Mouse (Mus musculus) kidney, adult 2 months (tissue): ENCODE results near the gene Vwa5a. TPM values are rescaled to one million over a fixed set of nuclear protein-coding genes. Genes with fewer than 3 reads are reported as not detected.
A peak's percentile ranks its signal among the peaks of the same experiment; 100 is the strongest.

Source experiments
- DNase-seq: peaks from one replicate; pipeline ENCODE4 v3.0.0; 2021
- H3K27ac ChIP-seq: fragments of 200-500 bp; 2 replicates; pipeline ENCODE4 v1.5.1; 2012; ENCODE audit warnings: low read depth, low read length, control low read depth, inconsistent platforms; ENCODE audit not compliant: insufficient read depth
- H3K27me3 ChIP-seq: fragments of 200-500 bp; replicated peaks from 2 replicates; pipeline ENCODE4 v1.6.1; 2012; ENCODE audit warnings: mild to moderate bottlenecking, moderate library complexity, low read length, inconsistent platforms; ENCODE audit not compliant: control insufficient read depth, insufficient read depth
- H3K36me3 ChIP-seq: fragments of 200-500 bp; 2 replicates; pipeline ENCODE4 v1.6.1; 2012; ENCODE audit warnings: mild to moderate bottlenecking, moderate library complexity, low read length, inconsistent platforms; ENCODE audit not compliant: control insufficient read depth, insufficient read depth
- H3K4me1 ChIP-seq: fragments of 200-500 bp; 2 replicates; pipeline ENCODE4 v1.6.1; 2011; ENCODE audit warnings: low read length; ENCODE audit not compliant: control insufficient read depth, insufficient read depth
- H3K4me3 ChIP-seq: fragments of 200-500 bp; 2 replicates; pipeline ENCODE4 v1.5.1; 2011; ENCODE audit warnings: mild to moderate bottlenecking, low read depth, low read length, control low read depth; ENCODE audit not compliant: insufficient read depth
- CTCF ChIP-seq: fragments of 200-500 bp; conservative IDR thresholded peaks from 2 replicates; pipeline ENCODE4 v1.5.1; 2011; ENCODE audit warnings: low read depth, mild to moderate bottlenecking, control low read depth, low read length, moderate library complexity, mixed read lengths; ENCODE audit not compliant: insufficient read depth, insufficient read length
- POLR2A ChIP-seq: fragments of 200-500 bp; IDR thresholded peaks from one replicate; pipeline ENCODE4 v1.6.1; 2011; ENCODE audit warnings: low read depth, low read length, control low read depth
- WGBS: fragments of 180-500 bp; shearing (Covaris S2); methylation state at CpG from one replicate; pipeline ENCODE4 v1.1.7; 2018; 5-methylcytosine and 5-hydroxymethylcytosine counted together
- polyA plus RNA-seq: library from polyadenylated mRNA; depleted of rRNA; stranded (reverse); fragments of >200 nt; gene quantifications from 2 replicates; pipeline ENCODE4 v1.2.3, GENCODE M21; 2012; rRNA removed

The Vwa5a gene
- 16.8 and 17.7 TPM in 2 replicates for polyA plus RNA-seq

- TF ChIP-seq CTCF (no peak), POLR2A (no peak)
- 0% methylated on average over 4 of the region's 4 CpGs for WGBS
- no peaks in the 10 kb centered on the region; the same call in 1 of the 2 replicates for H3K36me3 ChIP-seq
- H3K4me1 ChIP-seq: peaks cover 5% of the 10 kb centered on the region
- H3K27ac ChIP-seq: peak within 1 kb of the TSS; percentile 68
- DNase-seq: peak; percentile 79
- H3K27me3 ChIP-seq: no peaks in the 10 kb centered on the region
- H3K4me3 ChIP-seq: peak within 1 kb of the TSS; percentile 85
These were observed at the start of gene Vwa5a for GRCm38 (mm10) chr9:38718102-38718501. TSS of gene Vwa5a (plus strand) at chr9:38718268.

GRCm38 (mm10) chr9:38672887-38673286 is 45.2 kb upstream of the Vwa5a start:
- Histone ChIP-seq H3K36me3 (no peaks in the 10 kb centered on the region), H3K4me3 (no peak overlapping the region), H3K27ac (no peak overlapping the region), H3K27me3 (no peaks in the 10 kb centered on the region), H3K4me1 (no peaks in the 10 kb centered on the region)
- DNase-seq: no peak
- 79% methylated on average over 2 of the region's 2 CpGs for WGBS
- TF ChIP-seq CTCF (no peak), POLR2A (no peak)

GRCm38 (mm10) chr9:38674501-38674900 is 43.6 kb upstream of the Vwa5a start, which contains the start of gene Olfr918:
TSS of gene Olfr918 (minus strand) at chr9:38674601.
- H3K27ac ChIP-seq: no peak within 1 kb of the TSS
- WGBS: 82% methylated on average over 2 of the region's 2 CpGs
- TF ChIP-seq POLR2A: no peak
- no peak for TF ChIP-seq CTCF
- DNase-seq: no peak
- no peaks in the 10 kb centered on the region for H3K27me3 ChIP-seq
- H3K4me3 ChIP-seq: no peak within 1 kb of the TSS
- H3K4me1 ChIP-seq: no peaks in the 10 kb centered on the region
- H3K36me3 ChIP-seq: no peaks in the 10 kb centered on the region

GRCm38 (mm10) chr9:38718927-38719441 is 916 bp downstream of the Vwa5a start:
- TF ChIP-seq POLR2A (no peak), CTCF (no peak)
- Histone ChIP-seq H3K36me3 (peaks cover 5% of the 10 kb centered on the region), H3K27ac (peak overlapping the region; percentile 68), H3K27me3 (no peaks in the 10 kb centered on the region), H3K4me3 (peak overlapping the region; percentile 85), H3K4me1 (peaks cover 5% of the 10 kb centered on the region)
- 0% methylated on average over 3 of the region's 3 CpGs for WGBS
- DNase-seq: peak; percentile 22

GRCm38 (mm10) chr9:38724044-38724443 is 6.0 kb downstream of the Vwa5a start:
- Histone ChIP-seq H3K4me3 (no peak overlapping the region), H3K27ac (no peak overlapping the region), H3K36me3 (peaks cover 14% of the 10 kb centered on the region), H3K4me1 (peaks cover 5% of the 10 kb centered on the region), H3K27me3 (no peaks in the 10 kb centered on the region)
- TF ChIP-seq POLR2A (no peak), CTCF (no peak)
- WGBS: 100% methylated on average over 1 of the region's 1 CpGs
- DNase-seq: no peak

- H3K4me1 ChIP-seq: no peaks in the 10 kb centered on the region
These were observed 10.2 kb downstream of the Vwa5a start for GRCm38 (mm10) chr9:38728218-38728617.

GRCm38 (mm10) chr9:38741408-38741807 is 23.3 kb downstream of the Vwa5a start:
- 96% methylated on average over 1 of the region's 1 CpGs for WGBS
- TF ChIP-seq CTCF: no peak
- no peak for TF ChIP-seq POLR2A
- H3K27ac ChIP-seq: no peak overlapping the region
- no peak overlapping the region for H3K4me3 ChIP-seq
- no peak for DNase-seq
- H3K4me1 ChIP-seq: no peaks in the 10 kb centered on the region
- peaks cover 4% of the 10 kb centered on the region for H3K36me3 ChIP-seq
- no peaks in the 10 kb centered on the region for H3K27me3 ChIP-seq

More at GRCm38 (mm10) chr9:38728218-38728617, 10.2 kb downstream of the Vwa5a start:
- Histone ChIP-seq H3K27ac (no peak overlapping the region), H3K36me3 (peaks cover 14% of the 10 kb centered on the region), H3K4me3 (no peak overlapping the region), H3K27me3 (no peaks in the 10 kb centered on the region)
- 69% methylated on average over 3 of the region's 3 CpGs for WGBS
- no peak for DNase-seq
- no peak for TF ChIP-seq POLR2A
